Mouse (Mus musculus) testis, adult 2 months (tissue): Measurements from ENCODE around the gene Mrpl33.

Experiments
- CTCF ChIP-seq: fragments of 200-500 bp; IDR thresholded peaks from 2 replicates; pipeline ENCODE4 v1.5.1; 2012; ENCODE audit warnings: low read depth, mild to moderate bottlenecking, inconsistent platforms, low read length, moderate library complexity; ENCODE audit not compliant: control insufficient read depth, insufficient read depth, insufficient replicate concordance
- POLR2A ChIP-seq: fragments of 200-500 bp; IDR thresholded peaks from 2 replicates; pipeline ENCODE4 v1.6.1; 2012; ENCODE audit warnings: low read depth, mild to moderate bottlenecking, inconsistent platforms, low read length, moderate library complexity; ENCODE audit not compliant: control insufficient read depth

- TF ChIP-seq CTCF (no peak), POLR2A (no peak)
Observed at GRCm38 (mm10) chr5:31698931-31699330, 102.2 kb downstream of the Mrpl33 start.
